Mouse (Mus musculus) heart, embryonic 10.5 days (tissue): ENCODE measurements around the gene Iglon5. TPM values are rescaled to one million over a fixed set of nuclear protein-coding genes. Genes with fewer than 3 reads are reported as not detected.

Source experiments
- DNase-seq: peaks from one replicate; pipeline ENCODE4 v3.0.0-alpha.2; 2017; ENCODE audit warnings: low spot score
- H3K27ac ChIP-seq: fragments of 300-500 bp; sonication (generic); 2 replicates; pipeline ENCODE4 v1.5.1; 2016; ENCODE audit warnings: mild to moderate bottlenecking
- H3K27me3 ChIP-seq: fragments of 300-500 bp; sonication (generic); 2 replicates; pipeline ENCODE4 v1.6.1; 2016; ENCODE audit warnings: mild to moderate bottlenecking; ENCODE audit not compliant: poor library complexity, insufficient read depth, severe bottlenecking
- H3K36me3 ChIP-seq: fragments of 300-500 bp; sonication (generic); 2 replicates; pipeline ENCODE4 v1.6.1; 2016; ENCODE audit warnings: mild to moderate bottlenecking, moderate library complexity
- H3K4me1 ChIP-seq: fragments of 300-500 bp; sonication (generic); 2 replicates; pipeline ENCODE4 v1.6.1; 2016; ENCODE audit warnings: mild to moderate bottlenecking
- H3K4me3 ChIP-seq: fragments of 300-500 bp; sonication (generic); 2 replicates; pipeline ENCODE4 v1.5.1; 2016; ENCODE audit warnings: mild to moderate bottlenecking, moderate library complexity
- H3K9me3 ChIP-seq: fragments of 300-500 bp; sonication (generic); 2 replicates; pipeline ENCODE4 v1.6.1; 2016; ENCODE audit warnings: mild to moderate bottlenecking, moderate library complexity
- WGBS: fragments of 180-500 bp; shearing (Covaris S2); methylation state at CpG from one replicate; pipeline ENCODE4 v1.1.7; 2016; 5-methylcytosine and 5-hydroxymethylcytosine counted together
- microRNA-seq: library from miRNA; unstranded; fragments of <30 nt; microRNA quantifications from one replicate; pipeline ENCODE4, GENCODE M21; 2017
- polyA plus RNA-seq: library from polyadenylated mRNA; unstranded; fragments of >200 nt; fragmentation: Nextera tagmentation; extraction: Ambion mirVana; gene quantifications from 2 replicates; pipeline ENCODE4 v1.2.1, GENCODE M21; 2016

The Iglon5 gene
- polyA plus RNA-seq, 1 experiment from 2014 or later, result 0.20 TPM

- H3K27me3 ChIP-seq, result 0 out of 2 replicates have a peak, but pooled peaks cover 3% of the 10 kb centered on the region
- no peak for DNase-seq
- H3K4me1 ChIP-seq, result peaks cover 9% of the 10 kb centered on the region
- H3K36me3 ChIP-seq, result no peaks in the 10 kb centered on the region
- H3K4me3 ChIP-seq, result no peak overlapping the region
- no peak overlapping the region for H3K27ac ChIP-seq
- 80% methylated on average over 4 of the region's 4 CpGs for WGBS
- H3K9me3 ChIP-seq, result no peaks in the 10 kb centered on the region
Measured at GRCm38 (mm10) chr7:43438611-43439010, 51.3 kb downstream of the Iglon5 start.

GRCm38 (mm10) chr7:43436341-43437255 is 53.3 kb downstream of the Iglon5 start, which contains the start of gene Nkg7:
Gene Nkg7, plus strand, starts transcription at chr7:43437073.
- Histone ChIP-seq H3K4me3 (no peak within 1 kb of the TSS), H3K9me3 (no peaks in the 10 kb centered on the region), H3K27me3 (0 out of 2 replicates have a peak, but pooled peaks cover 3% of the 10 kb centered on the region), H3K4me1 (no peaks in the 10 kb centered on the region), H3K36me3 (no peaks in the 10 kb centered on the region), H3K27ac (no peak within 1 kb of the TSS)
- WGBS, result 63% methylated on average over 10 of the region's 10 CpGs
- no peak for DNase-seq

GRCm38 (mm10) chr7:43434676-43435075 is 55.2 kb downstream of the Iglon5 start:
- WGBS, result 84% methylated on average over 5 of the region's 5 CpGs
- DNase-seq, result no peak
- Histone ChIP-seq H3K36me3 (no peaks in the 10 kb centered on the region), H3K27ac (no peak overlapping the region), H3K27me3 (no peaks in the 10 kb centered on the region), H3K4me1 (peaks cover 1% of the 10 kb centered on the region; the same call in 1 of the 2 replicates), H3K4me3 (no peak overlapping the region), H3K9me3 (no peaks in the 10 kb centered on the region)

- H3K4me1 ChIP-seq, result peaks cover 3% of the 10 kb centered on the region; the same call in 1 of the 2 replicates
- WGBS, result 71% methylated on average over 4 of the region's 4 CpGs
Measured at GRCm38 (mm10) chr7:43432891-43433290, 57.0 kb downstream of the Iglon5 start.

GRCm38 (mm10) chr7:43429500-43429899 is 60.4 kb downstream of the Iglon5 start:
- no peak for DNase-seq
- Histone ChIP-seq H3K4me3 (no peak overlapping the region), H3K9me3 (no peaks in the 10 kb centered on the region), H3K27me3 (no peaks in the 10 kb centered on the region), H3K36me3 (no peaks in the 10 kb centered on the region), H3K4me1 (peaks cover 3% of the 10 kb centered on the region; the same call in 1 of the 2 replicates), H3K27ac (no peak overlapping the region)
- WGBS, result 39% methylated on average over 4 of the region's 4 CpGs

More at GRCm38 (mm10) chr7:43432891-43433290, 57.0 kb downstream of the Iglon5 start:
- no peaks in the 10 kb centered on the region for H3K27me3 ChIP-seq
- H3K36me3 ChIP-seq, result no peaks in the 10 kb centered on the region
- H3K4me3 ChIP-seq, result no peak overlapping the region
- no peak overlapping the region for H3K27ac ChIP-seq
- no peak for DNase-seq
- no peaks in the 10 kb centered on the region for H3K9me3 ChIP-seq

GRCm38 (mm10) chr7:43427406-43427805 is 62.5 kb downstream of the Iglon5 start, which contains the start of gene Lim2:
Gene Lim2, plus strand, starts transcription at chr7:43427670.
- Histone ChIP-seq H3K27ac (no peak within 1 kb of the TSS), H3K27me3 (no peaks in the 10 kb centered on the region), H3K9me3 (no peaks in the 10 kb centered on the region), H3K4me1 (peaks cover 7% of the 10 kb centered on the region; the same call in 1 of the 2 replicates), H3K4me3 (no peak within 1 kb of the TSS), H3K36me3 (no peaks in the 10 kb centered on the region)
- no peak for DNase-seq
- whole genome bisulfite sequencing, result 76% methylated on average over 8 of the region's 8 CpGs

- Histone ChIP-seq H3K4me1 (peaks cover 4% of the 10 kb centered on the region; the same call in 1 of the 2 replicates), H3K4me3 (no peak overlapping the region), H3K36me3 (no peaks in the 10 kb centered on the region), H3K27me3 (no peaks in the 10 kb centered on the region), H3K9me3 (no peaks in the 10 kb centered on the region), H3K27ac (no peak overlapping the region)
- DNase-seq, result no peak
- 64% methylated on average over 3 of the region's 3 CpGs for WGBS
Measured at GRCm38 (mm10) chr7:43423991-43424625, 65.8 kb downstream of the Iglon5 start.

GRCm38 (mm10) chr7:43422995-43423617 is 66.8 kb downstream of the Iglon5 start:
- 14% methylated on average over 11 of the region's 11 CpGs for WGBS
- Histone ChIP-seq H3K9me3 (no peaks in the 10 kb centered on the region), H3K4me3 (peak overlapping the region; percentile 27), H3K27ac (no peak overlapping the region), H3K27me3 (no peaks in the 10 kb centered on the region), H3K4me1 (peaks cover 4% of the 10 kb centered on the region; the same call in 1 of the 2 replicates), H3K36me3 (no peaks in the 10 kb centered on the region)
- DNase-seq, result peak; percentile 91

Small RNAs within 50 kb of the gene (microRNA-seq; reads per million reads assigned to microRNA genes)
- gene Mir7051, result 3.0 reads per million, percentile 5 among the genes with 10 or more reads in this experiment

Other genes starting within 250 kb of the Iglon5 start
- gene Zfp715, start 176.8 kb downstream of the Iglon5 start, polyA plus RNA-seq, result 9.1 and 9.5 TPM in 2 replicates
- gene Siglecf, start 138.7 kb downstream of the Iglon5 start, polyA plus RNA-seq, result 0.09 and 0.51 TPM in 2 replicates
- gene Siglecg, start 81.9 kb downstream of the Iglon5 start, polyA plus RNA-seq, result not detected in 2 replicates
- not detected in 2 replicates for gene Lim2, start 62.4 kb downstream of the Iglon5 start, polyA plus RNA-seq
- not detected in 2 replicates for gene Nkg7, start 53.0 kb downstream of the Iglon5 start, polyA plus RNA-seq
- gene Cldnd2, start 49.3 kb downstream of the Iglon5 start, polyA plus RNA-seq, result not detected in 2 replicates
- 505 and 580 TPM in 2 replicates for gene Etfb, start 46.0 kb downstream of the Iglon5 start, polyA plus RNA-seq
- gene Gm45233, start 45.9 kb downstream of the Iglon5 start, polyA plus RNA-seq, result not detected in 2 replicates
- 1.4 and 1.5 TPM in 2 replicates for gene Vsig10l, start 26.9 kb downstream of the Iglon5 start, polyA plus RNA-seq
- gene 4931406B18Rik, start 15.9 kb upstream of the Iglon5 start, polyA plus RNA-seq, result not detected in 2 replicates
- 0.34 and 0.37 TPM in 2 replicates for gene Cd33, start 54.4 kb upstream of the Iglon5 start, polyA plus RNA-seq
- 1.4 and 2.1 TPM in 2 replicates for gene Zfp658, start 72.2 kb upstream of the Iglon5 start, polyA plus RNA-seq
- gene Zfp719, start 89.5 kb upstream of the Iglon5 start, polyA plus RNA-seq, result 9.7 and 10.0 TPM in 2 replicates
- gene Zfp819, start 117.1 kb upstream of the Iglon5 start, polyA plus RNA-seq, result 0.06 and 0.21 TPM in 2 replicates
- not detected in 2 replicates for gene Ceacam18, start 144.6 kb upstream of the Iglon5 start, polyA plus RNA-seq
- gene Siglece, start 170.1 kb upstream of the Iglon5 start, polyA plus RNA-seq, result 0.70 TPM in 1 of 2 replicates, not detected in the other
- 9.0 and 12.0 TPM in 2 replicates for gene Ctu1, start 181.9 kb upstream of the Iglon5 start, polyA plus RNA-seq
- not detected in 2 replicates for gene Klk14, start 200.3 kb upstream of the Iglon5 start, polyA plus RNA-seq
- 0.67 and 0.78 TPM in 2 replicates for gene Klk13, start 222.5 kb upstream of the Iglon5 start, polyA plus RNA-seq